Comparison of ENCODE assay signal across 8 mouse cellular contexts in the genomic region with DNA sequence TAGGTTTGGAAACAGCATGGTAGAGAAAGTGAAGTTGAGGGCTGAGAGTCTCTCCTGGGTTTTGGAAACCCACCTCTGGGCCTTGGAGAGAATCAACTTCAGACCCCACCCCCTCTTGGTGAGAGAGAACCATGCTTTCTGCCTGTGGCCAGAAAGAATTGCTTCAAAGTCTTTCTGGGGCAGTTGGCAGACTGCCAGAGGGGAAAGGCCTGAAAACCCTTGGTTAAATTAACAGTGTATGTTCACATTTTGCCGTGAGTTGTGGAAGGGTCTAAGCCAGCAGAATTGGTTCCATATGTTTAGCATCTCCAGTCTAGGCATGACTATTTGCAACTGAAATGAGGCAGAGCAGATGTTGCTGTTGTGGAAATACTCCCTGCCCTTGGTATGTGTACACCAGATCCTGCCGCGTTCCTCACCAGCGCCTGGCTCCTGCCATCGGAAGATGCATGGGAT. TPM values are rescaled to one million over a fixed set of nuclear protein-coding genes. Genes with fewer than 3 reads are reported as not detected.
A peak's percentile ranks its signal among the peaks of the same experiment; 100 is the strongest.
DNase-seq lines count a peak whose midpoint lies in the region; ATAC-seq lines count a peak whose summit lies in the region.

No protein-coding gene starts in this region.

- peaks cover 27% of the 10 kb centered on the region for H3K4me1 ChIP-seq in hindbrain, embryonic 10.5 days (replicated peaks)
- H3K4me1 ChIP-seq in neural tube, embryonic 13.5 days (replicated peaks): peaks cover 20% of the 10 kb centered on the region

- no peaks in the 10 kb centered on the region for H3K9me3 ChIP-seq in hindbrain, embryonic 10.5 days
- no peaks in the 10 kb centered on the region for H3K9me3 ChIP-seq in neural tube, embryonic 13.5 days

- H3K4me3 ChIP-seq in hindbrain, embryonic 10.5 days: no peak overlapping the region
- H3K4me3 ChIP-seq in neural tube, embryonic 13.5 days: no peak overlapping the region

- no peak for ATAC-seq in neural tube, embryonic 13.5 days (ENCODE audit: low read depth)
- ATAC-seq in monocyte, adult 5-6 weeks (replicated peaks; ENCODE audit: insufficient number of reproducible peaks, low FRiP score, low TSS enrichment, poor library complexity, severe bottlenecking): no peak

- H3K27me3 ChIP-seq in hindbrain, embryonic 10.5 days (ENCODE audit: insufficient read depth, poor library complexity, severe bottlenecking): no peaks in the 10 kb centered on the region
- no peaks in the 10 kb centered on the region for H3K27me3 ChIP-seq in neural tube, embryonic 13.5 days

- H3K4me2 ChIP-seq in neural tube, embryonic 13.5 days: no peak overlapping the region

- no peak overlapping the region for H3K9ac ChIP-seq in neural tube, embryonic 13.5 days

- H3K36me3 ChIP-seq in hindbrain, embryonic 10.5 days: no peaks in the 10 kb centered on the region
- H3K36me3 ChIP-seq in neural tube, embryonic 13.5 days: no peaks in the 10 kb centered on the region

- H3K27ac ChIP-seq in hindbrain, embryonic 10.5 days: peak overlapping the region; percentile 53; the same call in 1 of the 2 replicates
- H3K27ac ChIP-seq in neural tube, embryonic 13.5 days (replicated peaks): peak overlapping the region; percentile 56

- 63% methylated on average over 5 of the region's 5 CpGs for WGBS in hindbrain, embryonic 10.5 days
- WGBS in neural tube, embryonic 13.5 days: 66% methylated on average over 5 of the region's 5 CpGs

- DNase-seq in gastrocnemius, postnatal 10 days: peak; percentile 24
- no peak for DNase-seq in gastrocnemius, adult 8-10 months (ENCODE audit: low spot score in 2 of 2)
- DNase-seq in Muller cell, postnatal 12 days (ENCODE audit: inconsistent ontology term): peak; percentile 51
- peak; percentile 71 for DNase-seq in hindbrain, embryonic 10.5 days (ENCODE audit: low spot score)
- DNase-seq in kidney, postnatal 4 days: peak; percentile 82 to 89
- no peak for DNase-seq in cerebellum, adult 11-12 months

RNA-seq across cellular contexts. Expression of gene Mertk, which starts 14.8 kb away (rescaled TPM):
- total RNA-seq in gastrocnemius, postnatal 10 days (2021): 1 to 10 TPM; 4.5 TPM
- total RNA-seq in gastrocnemius, adult 8-10 months (2022): 1 to 10 TPM in 3 of 4 experiments, under 1 TPM in 1; 0.97 to 1.7 (median 1.3) TPM
- 3.4 and 4.4 TPM in 2 replicates for polyA plus RNA-seq in hindbrain, embryonic 10.5 days (2016; fragmentation: Nextera tagmentation; extraction: Ambion mirVana)
- polyA plus RNA-seq in neural tube, embryonic 13.5 days (2015; fragmentation: Nextera tagmentation; extraction: Ambion mirVana): 2.2 and 2.4 TPM in 2 replicates
- total RNA-seq in monocyte, adult 5-6 weeks (2017): not detected in 3 replicates

RNA-seq across cellular contexts. Expression of gene Anapc1, which starts 26.4 kb away (rescaled TPM):
- total RNA-seq in gastrocnemius, postnatal 10 days (2021): 10 to 100 TPM; 38.0 to 54.1 TPM
- total RNA-seq in gastrocnemius, adult 8-10 months (2022): 10 to 100 TPM; 29.7 to 31.8 (median 30.3) TPM
- 68.2 and 76.2 TPM in 2 replicates for polyA plus RNA-seq in hindbrain, embryonic 10.5 days (2016; fragmentation: Nextera tagmentation; extraction: Ambion mirVana)
- 41.8 and 47.7 TPM in 2 replicates for polyA plus RNA-seq in neural tube, embryonic 13.5 days (2015; fragmentation: Nextera tagmentation; extraction: Ambion mirVana)
- total RNA-seq in monocyte, adult 5-6 weeks (2017): 71.5 to 134 TPM (median 78.9 TPM) in 3 replicates

Comparison
In these comparisons a context has a peak if more than half of its experiments do, and no peak if none do; other contexts are left out.
1. DNase-seq: peak in gastrocnemius, postnatal 10 days (single experiment), Muller cell, postnatal 12 days (single experiment), hindbrain, embryonic 10.5 days (single experiment) and kidney, postnatal 4 days (2 of 2); none in gastrocnemius, adult 8-10 months (0 of 2) and cerebellum, adult 11-12 months (single experiment).